Mouse (Mus musculus): ENCODE measurements around the gene Emc8. TPM values are rescaled to one million over a fixed set of nuclear protein-coding genes. Genes with fewer than 3 reads are reported as not detected.

Emc8 gene
- polyA plus RNA-seq, 1 experiment from 2014 or later = 137 TPM

DNA sequence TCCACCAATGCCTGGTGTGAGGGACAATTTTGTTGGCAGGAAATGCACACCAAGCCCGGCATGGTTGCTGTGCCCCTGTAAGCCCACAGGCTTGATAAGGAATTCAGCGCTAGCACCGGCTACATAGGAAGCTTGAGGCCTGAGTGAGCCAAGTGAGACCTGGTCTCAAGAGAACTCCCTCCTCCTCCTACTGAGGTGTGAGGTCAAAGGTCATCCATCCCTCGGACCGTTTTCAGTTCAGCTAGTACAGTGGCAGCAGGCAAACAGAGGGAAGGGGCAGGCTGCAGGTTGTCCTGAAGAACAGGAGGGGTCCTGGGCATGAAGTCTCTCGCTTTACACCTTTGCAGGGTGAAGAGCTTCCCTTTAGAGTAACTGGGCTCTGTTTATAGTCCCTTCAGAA lies 37.5 kb downstream of the Emc8 start:
- Histone ChIP-seq H3K4me2 (replicated peaks; ENCODE audit: low read depth, low read length) (no peak overlapping the region), H3K36me3 (ENCODE audit: insufficient read depth, low read length) (no peaks in the 10 kb centered on the region), H3K27me3 (replicated peaks; ENCODE audit: insufficient read depth, low read length) (0 out of 2 replicates have a peak, but pooled peaks cover 8% of the 10 kb centered on the region), H3K4me1 (ENCODE audit: insufficient read depth, low read depth, low read length) (no peaks in the 10 kb centered on the region), H3K27ac (ENCODE audit: low read length) (no peak overlapping the region), H3K9me3 (ENCODE audit: low read length) (no peaks in the 10 kb centered on the region), H3K4me3 (ENCODE audit: low read depth, low read length) (no peak overlapping the region), H3K9ac (replicated peaks; ENCODE audit: low read depth) (no peak overlapping the region)
- ATAC-seq (no peak), DNase-seq (ENCODE audit: low spot score) (no peak)
- WGBS = 44% methylated on average over 6 of the region's 6 CpGs
- TF ChIP-seq CTCF (IDR thresholded peaks at IDR 0.05) (no peak), EP300 (IDR thresholded peaks at IDR 0.05) (no peak)

GRCm38 (mm10) chr8:120630031-120630430 lies 38.3 kb downstream of the Emc8 start:
- WGBS = 31% methylated on average over 5 of the region's 5 CpGs
- Histone ChIP-seq H3K9ac (replicated peaks; ENCODE audit: low read depth) (no peak overlapping the region), H3K36me3 (ENCODE audit: insufficient read depth, low read length) (no peaks in the 10 kb centered on the region), H3K4me1 (ENCODE audit: insufficient read depth, low read depth, low read length) (no peaks in the 10 kb centered on the region), H3K9me3 (ENCODE audit: low read length) (no peaks in the 10 kb centered on the region), H3K4me2 (replicated peaks; ENCODE audit: low read depth, low read length) (no peak overlapping the region), H3K27ac (ENCODE audit: low read length) (no peak overlapping the region), H3K27me3 (replicated peaks; ENCODE audit: insufficient read depth, low read length) (0 out of 2 replicates have a peak, but pooled peaks cover 8% of the 10 kb centered on the region), H3K4me3 (ENCODE audit: low read depth, low read length) (no peak overlapping the region)
- no peak for TF ChIP-seq EP300 (IDR thresholded peaks at IDR 0.05)
- no peak for TF ChIP-seq CTCF (IDR thresholded peaks at IDR 0.05)
- ATAC-seq (no peak), DNase-seq (ENCODE audit: low spot score) (no peak)

DNA sequence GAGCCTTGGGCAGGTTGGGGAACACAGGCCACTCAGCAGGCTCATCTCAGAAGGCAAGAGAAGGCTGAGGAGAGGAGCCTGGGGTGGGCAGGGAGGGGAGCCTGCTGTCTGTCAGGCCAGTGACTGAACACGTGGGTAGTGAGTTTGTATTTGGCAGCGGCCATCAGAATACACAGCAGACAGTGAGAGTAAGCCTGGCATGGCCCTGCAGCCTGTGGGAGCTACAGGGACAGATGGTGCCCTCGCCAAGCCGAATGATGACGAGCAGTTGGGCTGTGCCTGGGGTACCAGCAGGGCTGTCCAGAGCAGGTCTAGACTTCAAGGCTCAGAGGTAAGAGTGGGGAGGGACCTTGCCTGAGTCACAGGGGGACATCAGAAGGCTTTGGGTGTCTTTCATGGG lies 41.1 kb downstream of the Emc8 start:
- DNase-seq (ENCODE audit: low spot score) (no peak), ATAC-seq (no peak)
- Histone ChIP-seq H3K27me3 (replicated peaks; ENCODE audit: insufficient read depth, low read length) (no peaks in the 10 kb centered on the region), H3K4me2 (replicated peaks; ENCODE audit: low read depth, low read length) (no peak overlapping the region), H3K9ac (replicated peaks; ENCODE audit: low read depth) (no peak overlapping the region), H3K4me1 (ENCODE audit: insufficient read depth, low read depth, low read length) (no peaks in the 10 kb centered on the region), H3K27ac (ENCODE audit: low read length) (no peak overlapping the region), H3K9me3 (ENCODE audit: low read length) (no peaks in the 10 kb centered on the region), H3K4me3 (ENCODE audit: low read depth, low read length) (no peak overlapping the region), H3K36me3 (ENCODE audit: insufficient read depth, low read length) (no peaks in the 10 kb centered on the region)
- WGBS = 90% methylated on average over 5 of the region's 5 CpGs
- no peak for TF ChIP-seq EP300 (IDR thresholded peaks at IDR 0.05)
- TF ChIP-seq CTCF (IDR thresholded peaks at IDR 0.05) = no peak

GRCm38 (mm10) chr8:120626461-120626860 lies 41.9 kb downstream of the Emc8 start:
- H3K27me3 ChIP-seq (replicated peaks; ENCODE audit: insufficient read depth, low read length) = no peaks in the 10 kb centered on the region
- 71% methylated on average over 11 of the region's 11 CpGs for WGBS
- no peaks in the 10 kb centered on the region for H3K4me1 ChIP-seq (ENCODE audit: insufficient read depth, low read depth, low read length)
- H3K9me3 ChIP-seq (ENCODE audit: low read length) = no peaks in the 10 kb centered on the region
- no peak for TF ChIP-seq CTCF (IDR thresholded peaks at IDR 0.05)
- no peak for TF ChIP-seq EP300 (IDR thresholded peaks at IDR 0.05)
- no peak overlapping the region for H3K9ac ChIP-seq (replicated peaks; ENCODE audit: low read depth)
- no peak overlapping the region for H3K4me2 ChIP-seq (replicated peaks; ENCODE audit: low read depth, low read length)
- no peaks in the 10 kb centered on the region for H3K36me3 ChIP-seq (ENCODE audit: insufficient read depth, low read length)
- ATAC-seq (no peak), DNase-seq (ENCODE audit: low spot score) (no peak)
- H3K4me3 ChIP-seq (ENCODE audit: low read depth, low read length) = no peak overlapping the region
- H3K27ac ChIP-seq (ENCODE audit: low read length) = no peak overlapping the region

DNA sequence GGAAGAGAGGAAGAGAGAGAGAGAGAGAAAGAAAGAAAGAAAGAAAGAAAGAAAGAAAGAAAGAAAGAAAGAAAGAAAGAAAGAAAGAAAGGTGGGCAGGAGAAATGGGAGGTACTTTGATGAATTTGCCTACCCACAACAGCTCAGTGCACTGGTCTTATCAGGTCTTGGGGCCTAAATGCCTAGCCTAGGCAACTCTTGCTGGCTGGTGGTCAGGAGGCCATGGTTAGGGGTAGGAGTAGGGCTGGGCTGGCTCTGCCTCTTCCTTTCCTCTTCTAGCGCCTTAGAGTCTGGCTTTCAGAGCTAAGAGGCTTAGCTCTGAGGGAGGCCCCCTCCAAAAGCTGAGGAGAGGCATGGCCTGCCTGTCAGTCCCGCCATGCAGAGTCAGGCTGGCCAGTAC lies 44.8 kb downstream of the Emc8 start:
- no peaks in the 10 kb centered on the region for H3K27me3 ChIP-seq (replicated peaks; ENCODE audit: insufficient read depth, low read length)
- 56% methylated on average over 2 of the region's 2 CpGs for WGBS
- no peak overlapping the region for H3K27ac ChIP-seq (ENCODE audit: low read length)
- H3K4me1 ChIP-seq (ENCODE audit: insufficient read depth, low read depth, low read length) = no peaks in the 10 kb centered on the region
- H3K9ac ChIP-seq (replicated peaks; ENCODE audit: low read depth) = no peak overlapping the region
- no peaks in the 10 kb centered on the region for H3K36me3 ChIP-seq (ENCODE audit: insufficient read depth, low read length)
- no peak for DNase-seq (ENCODE audit: low spot score)
- H3K9me3 ChIP-seq (ENCODE audit: low read length) = no peaks in the 10 kb centered on the region
- H3K4me2 ChIP-seq (replicated peaks; ENCODE audit: low read depth, low read length) = no peak overlapping the region
- H3K4me3 ChIP-seq (ENCODE audit: low read depth, low read length) = no peak overlapping the region
- ATAC-seq = no peak
- TF ChIP-seq EP300 (IDR thresholded peaks at IDR 0.05) (no peak), CTCF (IDR thresholded peaks at IDR 0.05) (no peak)

GRCm38 (mm10) chr8:120622161-120622560 lies 46.2 kb downstream of the Emc8 start:
- WGBS = 71% methylated on average over 14 of the region's 14 CpGs
- H3K27me3 ChIP-seq (replicated peaks; ENCODE audit: insufficient read depth, low read length) = no peaks in the 10 kb centered on the region

GRCm38 (mm10) chr8:120620441-120620840 lies 47.9 kb downstream of the Emc8 start:
- no peak for TF ChIP-seq CTCF (IDR thresholded peaks at IDR 0.05)
- TF ChIP-seq EP300 (IDR thresholded peaks at IDR 0.05) = no peak
- Histone ChIP-seq H3K4me2 (replicated peaks; ENCODE audit: low read depth, low read length) (no peak overlapping the region), H3K4me3 (ENCODE audit: low read depth, low read length) (no peak overlapping the region), H3K36me3 (ENCODE audit: insufficient read depth, low read length) (no peaks in the 10 kb centered on the region), H3K27ac (ENCODE audit: low read length) (no peak overlapping the region), H3K9ac (replicated peaks; ENCODE audit: low read depth) (no peak overlapping the region), H3K9me3 (ENCODE audit: low read length) (no peaks in the 10 kb centered on the region), H3K4me1 (ENCODE audit: insufficient read depth, low read depth, low read length) (no peaks in the 10 kb centered on the region), H3K27me3 (replicated peaks; ENCODE audit: insufficient read depth, low read length) (no peaks in the 10 kb centered on the region)
- no peak for DNase-seq (ENCODE audit: low spot score)
- 43% methylated on average over 7 of the region's 7 CpGs for WGBS
- ATAC-seq = no peak

More at GRCm38 (mm10) chr8:120622161-120622560, 46.2 kb downstream of the Emc8 start:
- Histone ChIP-seq H3K36me3 (ENCODE audit: insufficient read depth, low read length) (no peaks in the 10 kb centered on the region), H3K4me2 (replicated peaks; ENCODE audit: low read depth, low read length) (no peak overlapping the region), H3K4me3 (ENCODE audit: low read depth, low read length) (no peak overlapping the region), H3K27ac (ENCODE audit: low read length) (no peak overlapping the region), H3K9ac (replicated peaks; ENCODE audit: low read depth) (no peak overlapping the region), H3K9me3 (ENCODE audit: low read length) (no peaks in the 10 kb centered on the region), H3K4me1 (ENCODE audit: insufficient read depth, low read depth, low read length) (no peaks in the 10 kb centered on the region)
- TF ChIP-seq EP300 (IDR thresholded peaks at IDR 0.05) = no peak
- no peak for TF ChIP-seq CTCF (IDR thresholded peaks at IDR 0.05)
- ATAC-seq = no peak
- no peak for DNase-seq (ENCODE audit: low spot score)

All from lung, postnatal 0 days (tissue).